Mouse (Mus musculus) right cerebral cortex, postnatal 36 days (tissue): ENCODE results near the gene Ggta1.

Experiments
- DNase-seq, 2 experiments: peaks; one replicate each; pipeline ENCODE4 v3.0.0; 2022; ENCODE audit warnings: low spot score in 2 of 2, mixed read lengths in 1 of 2

The Ggta1 gene

GRCm38 (mm10) chr2:35406611-35407010 is 56.4 kb downstream of the Ggta1 start:
- DNase-seq, result no peak

GRCm38 (mm10) chr2:35402391-35402790 is 60.6 kb downstream of the Ggta1 start:
- DNase-seq, result no peak

GRCm38 (mm10) chr2:35400739-35401138 is 62.3 kb downstream of the Ggta1 start:
- no peak for DNase-seq

GRCm38 (mm10) chr2:35398184-35398828 is 64.7 kb downstream of the Ggta1 start:
- DNase-seq, result no peak

- DNase-seq, result peak; percentile 40 to 41
Observed at GRCm38 (mm10) chr2:35397590-35398173, 65.3 kb downstream of the Ggta1 start.

- DNase-seq, result peak in 1 of 2 experiments; percentile 32
Observed at GRCm38 (mm10) chr2:35397096-35397495, 65.9 kb downstream of the Ggta1 start, which contains the start of gene 4930402F06Rik. Gene 4930402F06Rik, minus strand, starts transcription at chr2:35397175.

- no peak for DNase-seq
Observed at GRCm38 (mm10) chr2:35385441-35385871, 77.6 kb downstream of the Ggta1 start.

GRCm38 (mm10) chr2:35379306-35379705 is 83.7 kb downstream of the Ggta1 start:
- DNase-seq, result no peak

GRCm38 (mm10) chr2:35377600-35377999 is 85.4 kb downstream of the Ggta1 start:
- DNase-seq, result no peak

- no peak for DNase-seq
Observed at GRCm38 (mm10) chr2:35373003-35373402, 90.0 kb downstream of the Ggta1 start.

- no peak for DNase-seq
Observed at GRCm38 (mm10) chr2:35370686-35371085, 92.3 kb downstream of the Ggta1 start.

- no peak for DNase-seq
Observed at GRCm38 (mm10) chr2:35367629-35368028, 95.4 kb downstream of the Ggta1 start, which contains the start of gene 4930568D16Rik. Gene 4930568D16Rik, minus strand, starts transcription at chr2:35367729.
